Mouse (Mus musculus): ENCODE data around the gene Sptbn4. TPM values are rescaled to one million over a fixed set of nuclear protein-coding genes. Genes with fewer than 3 reads are reported as not detected.

Gene Sptbn4
- total and polyA plus RNA-seq, 2 experiments from 2014 or later, result 3.8 to 22.3 TPM

DNA sequence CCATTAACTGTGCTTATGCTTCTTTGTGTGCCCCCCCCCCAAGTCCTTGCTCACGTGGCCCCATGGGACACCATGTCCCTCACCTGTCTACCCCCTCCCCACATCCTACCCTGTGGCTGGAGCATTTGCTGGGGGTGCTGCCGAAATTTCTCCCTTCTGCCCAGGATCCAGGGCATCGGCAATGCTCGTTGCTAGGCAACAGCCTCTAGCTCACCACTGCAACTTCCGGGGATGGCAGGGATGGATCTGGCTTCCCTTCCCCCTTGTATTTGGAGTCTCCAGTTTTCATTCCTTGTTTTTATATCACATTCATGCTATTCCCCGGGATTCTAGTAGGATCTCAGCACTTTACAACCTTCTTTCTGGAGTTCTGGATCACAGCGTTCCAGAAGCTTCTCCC is 108.0 kb downstream of the Sptbn4 start:
- peak overlapping the region; percentile 73 for H3K27ac ChIP-seq (ENCODE audit: low read depth, low read length)
- DNase-seq, result peak; percentile 83

DNA sequence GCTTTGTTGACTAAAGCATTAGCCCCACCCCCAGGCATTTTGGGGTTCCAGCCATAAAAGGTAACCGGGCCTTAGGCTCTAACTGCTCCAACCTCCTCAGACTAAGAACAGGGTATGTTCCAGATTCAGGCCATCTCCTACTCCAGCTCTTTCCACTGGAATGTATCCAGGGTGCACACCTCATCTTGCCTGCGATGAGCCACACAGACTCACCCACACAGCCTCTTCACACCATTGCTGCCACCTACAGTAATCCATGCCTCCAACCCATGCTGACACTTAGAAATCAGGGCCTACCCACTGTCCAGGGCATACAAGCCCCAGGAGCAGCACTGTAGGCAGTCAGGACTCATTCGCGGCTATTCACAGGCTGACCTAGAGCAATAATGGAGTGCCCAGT is 108.4 kb downstream of the Sptbn4 start:
- DNase-seq, result peak; percentile 42
- Histone ChIP-seq H3K4me3 (ENCODE audit: low read depth, low read length) (peak overlapping the region; percentile 29), H3K9me3 (ENCODE audit: low read length) (no peaks in the 10 kb centered on the region), H3K9ac (peak overlapping the region; percentile 45), H3K36me3 (ENCODE audit: insufficient read depth) (peaks cover 19% of the 10 kb centered on the region), H3K4me1 (ENCODE audit: insufficient read depth) (peaks cover 18% of the 10 kb centered on the region; the same call in 1 of the 2 replicates), H3K27me3 (ENCODE audit: insufficient read depth, low read length) (peaks cover 17% of the 10 kb centered on the region), H3K27ac (ENCODE audit: low read depth, low read length) (peak overlapping the region; percentile 73), H3K4me2 (ENCODE audit: low read depth) (peak overlapping the region; percentile 48)
- ATAC-seq, result peak; percentile 26
- no peak for TF ChIP-seq CTCF (IDR thresholded peaks at IDR 0.05; ENCODE audit: low read depth)
- WGBS, result 49% methylated on average over 4 of the region's 4 CpGs

More for the DNA sequence above, 108.0 kb downstream of the Sptbn4 start:
- TF ChIP-seq CTCF (IDR thresholded peaks at IDR 0.05; ENCODE audit: low read depth), result no peak
- peak; percentile 80 for ATAC-seq
- H3K4me2 ChIP-seq (ENCODE audit: low read depth), result peak overlapping the region; percentile 48
- H3K9ac ChIP-seq, result peak overlapping the region; percentile 45
- H3K4me3 ChIP-seq (ENCODE audit: low read depth, low read length), result peak overlapping the region; percentile 29
- peaks cover 18% of the 10 kb centered on the region; the same call in 1 of the 2 replicates for H3K4me1 ChIP-seq (ENCODE audit: insufficient read depth)
- H3K36me3 ChIP-seq (ENCODE audit: insufficient read depth), result peaks cover 22% of the 10 kb centered on the region
- WGBS, result 18% methylated on average over 7 of the region's 7 CpGs
- H3K27me3 ChIP-seq (ENCODE audit: insufficient read depth, low read length), result peaks cover 13% of the 10 kb centered on the region
- H3K9me3 ChIP-seq (ENCODE audit: low read length), result no peaks in the 10 kb centered on the region

DNA sequence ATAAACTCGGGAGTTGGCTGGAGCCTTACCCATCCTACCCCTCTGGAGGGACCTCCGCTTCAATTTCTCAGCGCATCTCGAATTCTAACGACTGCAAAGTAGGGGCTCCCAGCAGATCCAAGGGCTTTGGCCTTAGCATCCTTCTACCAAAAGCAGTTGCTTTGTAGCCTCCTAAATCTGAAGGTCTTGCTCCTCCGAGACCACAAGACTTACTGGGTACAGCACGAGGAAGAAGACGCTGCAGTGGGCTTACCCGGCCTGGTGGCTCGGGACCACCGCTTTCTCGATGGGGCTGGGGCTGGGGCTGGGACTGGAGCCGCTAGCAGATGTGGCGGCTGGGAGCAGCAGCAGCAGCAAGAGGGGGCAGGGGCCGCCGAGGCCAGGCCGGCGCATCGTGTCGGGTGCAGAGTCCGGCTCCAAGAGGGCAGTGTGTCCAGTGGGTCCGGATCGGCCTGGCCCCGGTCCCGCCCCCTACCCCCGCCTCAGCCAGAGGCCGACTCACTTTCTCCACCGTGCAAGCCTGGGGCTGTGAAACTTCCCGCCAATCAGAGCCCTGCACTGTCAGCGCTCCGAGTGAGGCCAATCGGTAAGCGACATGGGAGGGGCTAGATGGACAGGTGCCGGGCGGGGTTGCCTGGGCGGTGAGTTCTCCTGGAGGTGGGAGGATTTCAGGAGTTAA is 110.2 kb downstream of the Sptbn4 start, which contains the start of gene Ltbp4:
Gene Ltbp4 (minus strand): TSS at position 518 of the 679 bp plus-strand sequence.
- DNase-seq (no peak), ATAC-seq (no peak)
- no peaks in the 10 kb centered on the region for H3K9me3 ChIP-seq (ENCODE audit: low read length)
- 5% methylated on average over 36 of the region's 36 CpGs for WGBS
- peak within 1 kb of the TSS; percentile 48 for H3K4me2 ChIP-seq (ENCODE audit: low read depth)
- peaks cover 9% of the 10 kb centered on the region; the same call in 1 of the 2 replicates for H3K36me3 ChIP-seq (ENCODE audit: insufficient read depth)
- H3K4me1 ChIP-seq (ENCODE audit: insufficient read depth), result peaks cover 18% of the 10 kb centered on the region; the same call in 1 of the 2 replicates
- peak within 1 kb of the TSS; percentile 25 for H3K4me3 ChIP-seq (ENCODE audit: low read depth, low read length)
- H3K27me3 ChIP-seq (ENCODE audit: insufficient read depth, low read length), result peaks cover 28% of the 10 kb centered on the region
- H3K27ac ChIP-seq (ENCODE audit: low read depth, low read length), result no peak within 1 kb of the TSS
- TF ChIP-seq CTCF (IDR thresholded peaks at IDR 0.05; ENCODE audit: low read depth), result no peak
- peak within 1 kb of the TSS; percentile 28 for H3K9ac ChIP-seq

DNA sequence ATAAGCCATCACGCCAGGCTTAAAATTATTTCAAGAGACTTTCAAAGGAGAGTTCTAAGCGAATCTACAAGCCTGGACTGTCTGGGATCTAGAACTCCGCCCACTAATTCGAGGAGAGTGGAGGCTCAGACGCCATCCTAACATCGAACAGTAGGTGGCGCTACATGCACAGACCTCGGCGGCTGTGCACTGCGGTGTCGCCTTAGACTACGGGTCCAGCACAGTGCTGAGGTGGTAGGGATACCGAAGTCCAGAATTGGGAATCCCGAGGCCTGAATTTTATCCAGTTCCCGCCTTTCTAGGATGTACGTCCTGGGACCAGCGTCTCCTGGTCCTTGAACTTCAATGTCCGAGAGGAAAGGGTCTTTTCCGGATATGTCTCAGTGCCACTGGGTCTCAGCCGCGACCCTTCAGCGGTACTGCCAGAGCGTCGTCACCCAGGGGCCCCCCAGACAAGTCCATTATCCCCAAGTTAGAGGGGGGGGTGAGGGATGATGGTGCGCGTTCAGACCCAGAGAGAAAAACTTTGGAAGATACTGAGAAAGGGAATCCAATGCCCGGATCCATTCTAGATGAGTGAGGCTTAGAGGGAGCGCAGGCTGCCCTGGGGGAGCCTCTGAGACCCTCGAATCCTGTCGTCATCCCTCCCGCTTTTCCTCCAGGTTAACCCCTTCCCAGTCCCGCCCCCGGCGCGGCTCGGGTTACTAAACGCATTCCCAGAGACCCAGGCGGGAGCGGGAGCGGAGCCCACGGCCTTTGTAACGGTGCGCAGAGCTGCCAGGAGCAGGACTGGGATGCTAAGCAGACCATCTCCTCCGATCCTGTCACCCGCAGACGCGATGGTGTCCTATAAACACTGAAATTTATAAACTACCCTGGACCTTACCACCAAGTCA is 111.3 kb downstream of the Sptbn4 start:
- Histone ChIP-seq H3K4me2 (ENCODE audit: low read depth) (peak overlapping the region; percentile 48), H3K9me3 (ENCODE audit: low read length) (no peaks in the 10 kb centered on the region), H3K36me3 (ENCODE audit: insufficient read depth) (no peaks in the 10 kb centered on the region), H3K27ac (ENCODE audit: low read depth, low read length) (no peak overlapping the region), H3K4me1 (ENCODE audit: insufficient read depth) (peaks cover 18% of the 10 kb centered on the region; the same call in 1 of the 2 replicates), H3K27me3 (ENCODE audit: insufficient read depth, low read length) (peaks cover 39% of the 10 kb centered on the region), H3K4me3 (ENCODE audit: low read depth, low read length) (peak overlapping the region; percentile 25), H3K9ac (peak overlapping the region; percentile 28; the same call in 1 of the 2 replicates)
- ATAC-seq, result peak; percentile 86
- peak; percentile 98 for TF ChIP-seq CTCF (IDR thresholded peaks at IDR 0.05; ENCODE audit: low read depth)
- 4% methylated on average over 47 of the region's 47 CpGs for WGBS
- DNase-seq, result peak; percentile 94

DNA sequence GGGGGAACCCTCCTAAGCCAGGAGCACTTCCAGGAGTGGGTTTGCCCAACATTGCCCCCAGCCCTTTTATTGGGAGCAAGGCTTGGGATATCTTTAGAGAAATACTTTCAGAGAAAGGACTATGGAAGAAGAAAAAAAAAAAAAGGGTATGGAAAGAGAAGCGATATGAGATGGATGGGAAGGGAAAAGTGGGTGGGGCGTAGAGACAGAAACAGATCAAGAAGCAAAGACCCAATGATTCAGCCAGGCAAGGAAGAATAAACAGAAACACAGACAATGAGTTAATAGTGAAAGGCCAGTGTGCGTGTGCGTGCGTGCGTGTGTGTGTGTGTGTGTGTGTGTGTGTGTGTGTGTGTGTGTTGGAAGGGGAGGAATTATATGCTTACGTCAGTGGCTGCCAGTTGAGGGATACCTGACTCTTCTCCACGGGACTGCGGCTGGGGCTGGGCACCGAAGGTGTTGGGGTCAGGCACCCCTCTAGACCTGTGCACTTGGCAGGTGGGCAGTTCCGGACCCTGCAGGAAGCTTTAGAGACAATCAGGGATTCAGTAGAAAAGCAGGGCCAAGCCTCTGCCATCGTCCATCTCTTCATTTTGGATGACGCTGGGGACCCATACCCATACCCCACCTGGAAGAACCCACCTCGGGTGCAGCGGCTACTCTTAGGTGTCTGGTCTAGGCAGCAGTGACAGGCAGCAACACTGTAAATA is 112.3 kb downstream of the Sptbn4 start:
- DNase-seq (no peak), ATAC-seq (no peak)
- 69% methylated on average over 15 of the region's 15 CpGs for WGBS
- Histone ChIP-seq H3K27ac (ENCODE audit: low read depth, low read length) (no peak overlapping the region), H3K4me2 (ENCODE audit: low read depth) (no peak overlapping the region), H3K9me3 (ENCODE audit: low read length) (no peaks in the 10 kb centered on the region), H3K9ac (no peak overlapping the region), H3K27me3 (ENCODE audit: insufficient read depth, low read length) (peaks cover 49% of the 10 kb centered on the region), H3K36me3 (ENCODE audit: insufficient read depth) (no peaks in the 10 kb centered on the region), H3K4me1 (ENCODE audit: insufficient read depth) (peaks cover 24% of the 10 kb centered on the region; the same call in 1 of the 2 replicates), H3K4me3 (ENCODE audit: low read depth, low read length) (no peak overlapping the region)
- TF ChIP-seq CTCF (IDR thresholded peaks at IDR 0.05; ENCODE audit: low read depth), result no peak

DNA sequence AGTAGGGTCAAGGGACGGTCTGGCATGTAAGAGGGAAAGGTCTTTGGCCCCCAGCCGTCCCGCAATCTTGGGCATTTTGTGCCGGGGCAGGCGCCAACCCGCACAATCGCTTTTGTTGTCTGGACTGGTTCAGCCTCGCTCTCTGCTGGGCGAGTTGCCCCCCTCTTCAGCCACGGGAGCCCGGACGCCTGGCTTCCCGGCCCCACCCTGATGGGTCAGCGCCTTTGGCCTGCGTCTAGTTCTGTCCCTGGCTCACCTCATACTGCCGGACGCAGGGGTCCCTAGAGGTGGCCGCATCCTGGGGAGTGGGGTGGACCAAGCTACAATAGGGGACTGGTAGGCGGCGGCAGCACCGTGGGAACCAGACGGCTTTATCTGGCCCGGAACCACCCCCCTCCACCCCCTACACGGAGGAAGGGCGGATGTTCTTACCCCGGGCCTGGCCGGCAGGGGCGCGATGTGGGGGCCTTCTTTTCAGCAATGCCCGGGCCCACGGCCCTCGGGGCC is 113.0 kb downstream of the Sptbn4 start:
- Histone ChIP-seq H3K4me3 (ENCODE audit: low read depth, low read length) (0 out of 2 replicates have a peak overlapping the region, but pooled peaks have one; percentile 45), H3K4me2 (ENCODE audit: low read depth) (0 out of 2 replicates have a peak overlapping the region, but pooled peaks have one; percentile 87), H3K9ac (no peak overlapping the region), H3K36me3 (ENCODE audit: insufficient read depth) (no peaks in the 10 kb centered on the region), H3K27ac (ENCODE audit: low read depth, low read length) (no peak overlapping the region), H3K4me1 (ENCODE audit: insufficient read depth) (peaks cover 24% of the 10 kb centered on the region; the same call in 1 of the 2 replicates), H3K27me3 (ENCODE audit: insufficient read depth, low read length) (peaks cover 56% of the 10 kb centered on the region), H3K9me3 (ENCODE audit: low read length) (no peaks in the 10 kb centered on the region)
- TF ChIP-seq CTCF (IDR thresholded peaks at IDR 0.05; ENCODE audit: low read depth), result 0 out of 2 replicates have a peak, but pooled peaks have one; percentile 14
- DNase-seq, result no peak
- ATAC-seq, result no peak
- WGBS, result 9% methylated on average over 32 of the region's 32 CpGs
